ENCODE assay signal across 10 mouse cellular contexts in the genomic region with DNA sequence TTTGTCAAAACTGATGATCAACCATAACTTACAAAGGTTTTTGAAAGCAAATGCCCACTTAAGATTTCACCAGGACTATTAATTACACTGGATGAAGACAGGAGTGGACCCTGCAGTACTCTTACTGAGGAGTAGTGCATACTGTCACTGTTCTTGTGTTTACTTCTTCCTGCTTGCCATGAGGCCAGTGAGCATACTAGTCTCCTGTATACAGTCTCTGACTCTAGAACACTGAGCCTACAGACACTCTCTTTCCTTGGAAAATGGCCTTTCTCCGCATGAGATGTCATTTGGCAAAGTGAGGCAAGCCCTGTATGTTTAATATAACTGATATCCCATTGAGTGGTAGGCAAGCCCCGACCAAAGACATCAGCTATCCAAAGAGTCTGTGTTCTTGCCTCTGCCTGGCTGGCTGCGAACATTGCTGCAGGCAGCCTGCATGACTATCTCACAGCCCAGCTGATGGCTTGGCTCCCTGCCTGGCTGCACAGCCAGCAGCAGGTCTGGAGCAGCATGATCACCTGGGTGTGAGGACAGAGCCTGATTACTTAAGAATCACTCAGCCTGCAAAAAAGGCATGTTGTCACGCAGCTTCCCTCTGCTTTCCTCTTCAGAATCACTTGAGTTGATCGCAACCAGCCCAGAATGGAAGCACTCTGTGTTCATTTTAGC.
DNase-seq lines count a peak whose midpoint lies in the region; ATAC-seq and TF ChIP-seq lines count a peak whose summit lies in the region.
"Had no signal": no experiment of that assay in that cellular context is flagged by ENCODE, and none has a peak within 500 bp of the region (broad histone marks: within the 10 kb centered on the region; RNA-seq: fewer than 3 reads in every experiment).

No protein-coding gene starts in this region.

- H3K9me3 ChIP-seq in hindbrain, embryonic 13.5 days = peaks cover 4% of the 10 kb centered on the region; the same call in 1 of the 2 replicates
- no peaks in the 10 kb centered on the region for H3K9me3 ChIP-seq in hindbrain, embryonic 11.5 days (ENCODE audit: control insufficient read depth, low read length)
- H3K9me3 ChIP-seq in forebrain, embryonic 14.5 days (replicated peaks; ENCODE audit: control insufficient read depth, low read length) = no peaks in the 10 kb centered on the region
- H3K9me3 ChIP-seq: embryonic facial prominence, embryonic 13.5 days had no signal

- no peak overlapping the region for H3K4me3 ChIP-seq in hindbrain, embryonic 13.5 days
- no peak overlapping the region for H3K4me3 ChIP-seq in hindbrain, embryonic 11.5 days (ENCODE audit: low read depth, low read length)
- no peak overlapping the region for H3K4me3 ChIP-seq in forebrain, embryonic 14.5 days (ENCODE audit: low read depth, low read length)
- H3K4me3 ChIP-seq in lung, adult 2 months (replicated peaks; ENCODE audit: extremely low read depth, low read depth, low read length) = no peak overlapping the region
- H3K4me3 ChIP-seq: embryonic facial prominence, embryonic 13.5 days; layer of hippocampus, adult 2 months had no signal

- no peak overlapping the region for H3K27ac ChIP-seq in hindbrain, embryonic 13.5 days
- H3K27ac ChIP-seq in hindbrain, embryonic 11.5 days (ENCODE audit: low read depth, low read length) = no peak overlapping the region
- no peak overlapping the region for H3K27ac ChIP-seq in forebrain, embryonic 14.5 days (ENCODE audit: low read depth, low read length)
- H3K27ac ChIP-seq: embryonic facial prominence, embryonic 13.5 days; layer of hippocampus, adult 2 months had no signal

- intact Hi-C loops in left cerebral cortex, postnatal 25 days (cut with DNase I) = no loop called here

- CTCF ChIA-PET in Patski (lab: Charles Lee) = interaction anchor here (0.9 to 1.3 kb wide), 2 partner anchors 15 to 45 kb away, joined by 3 read pairs; no protein-coding TSS in a partner anchor

- no peak for DNase-seq in hindbrain, embryonic 11.5 days (ENCODE audit: low spot score)
- DNase-seq in Patski (ENCODE audit: low read depth, low spot score) = no peak
- DNase-seq in forebrain, embryonic 14.5 days (ENCODE audit: low spot score) = peak; percentile 60
- peak; percentile 23 to 31 for DNase-seq in left cerebral cortex, postnatal 25 days (ENCODE audit: low spot score in 2 of 2)
- no peak for DNase-seq in embryo, embryonic 10.5 days (ENCODE audit: low spot score)
- DNase-seq in lung, adult 2 months = no peak
- DNase-seq in gastrocnemius, postnatal 25 days = no peak

- no peaks in the 10 kb centered on the region for H3K27me3 ChIP-seq in hindbrain, embryonic 13.5 days
- H3K27me3 ChIP-seq in hindbrain, embryonic 11.5 days (ENCODE audit: control insufficient read depth, insufficient read depth, low read length) = no peaks in the 10 kb centered on the region
- H3K27me3 ChIP-seq in Patski = no peaks in the 10 kb centered on the region
- H3K27me3 ChIP-seq in forebrain, embryonic 14.5 days (replicated peaks; ENCODE audit: control insufficient read depth, insufficient read depth, low read length) = no peaks in the 10 kb centered on the region
- H3K27me3 ChIP-seq: embryonic facial prominence, embryonic 13.5 days had no signal

- POLR2A ChIA-PET in Patski (lab: Charles Lee) = no interaction called here

- WGBS in hindbrain, embryonic 13.5 days = 51% methylated on average over 5 of the region's 5 CpGs
- 63% methylated on average over 5 of the region's 5 CpGs for WGBS in hindbrain, embryonic 11.5 days
- 53% methylated on average over 5 of the region's 5 CpGs for WGBS in forebrain, embryonic 14.5 days
- WGBS in lung, adult 2 months = 46% methylated on average over 5 of the region's 5 CpGs

- H3K9ac ChIP-seq in hindbrain, embryonic 13.5 days = no peak overlapping the region
- H3K9ac ChIP-seq in hindbrain, embryonic 11.5 days (ENCODE audit: low read depth, low read length) = no peak overlapping the region
- no peak overlapping the region for H3K9ac ChIP-seq in forebrain, embryonic 14.5 days (ENCODE audit: low read length)
- H3K9ac ChIP-seq: embryonic facial prominence, embryonic 13.5 days had no signal

- no peak overlapping the region for H3K4me2 ChIP-seq in hindbrain, embryonic 13.5 days
- no peak overlapping the region for H3K4me2 ChIP-seq in hindbrain, embryonic 11.5 days (replicated peaks; ENCODE audit: low read depth, low read length)
- no peak overlapping the region for H3K4me2 ChIP-seq in forebrain, embryonic 14.5 days (ENCODE audit: low read length)
- H3K4me2 ChIP-seq: embryonic facial prominence, embryonic 13.5 days had no signal

- no peak for TF ChIP-seq CTCF in Patski (IDR thresholded peaks at IDR 0.05)
- TF ChIP-seq CTCF in lung, adult 2 months (IDR thresholded peaks at IDR 0.05; ENCODE audit: insufficient read depth, low read length) = no peak

- TF ChIP-seq POLR2A in lung, adult 2 months (IDR thresholded peaks at IDR 0.05; ENCODE audit: borderline replicate concordance, extremely low read depth, low read depth, low read length) = no peak

- peaks cover 8% of the 10 kb centered on the region; the same call in 1 of the 2 replicates for H3K4me1 ChIP-seq in hindbrain, embryonic 13.5 days (replicated peaks)
- H3K4me1 ChIP-seq in hindbrain, embryonic 11.5 days (replicated peaks; ENCODE audit: control insufficient read depth, insufficient read depth, low read length) = no peaks in the 10 kb centered on the region
- H3K4me1 ChIP-seq in forebrain, embryonic 14.5 days (ENCODE audit: control insufficient read depth, insufficient read depth, low read length) = peaks cover 3% of the 10 kb centered on the region; the same call in 1 of the 2 replicates
- H3K4me1 ChIP-seq in lung, adult 2 months (ENCODE audit: control insufficient read depth, insufficient read depth, low read length) = no peaks in the 10 kb centered on the region
- H3K4me1 ChIP-seq: embryonic facial prominence, embryonic 13.5 days had no signal

- no peaks in the 10 kb centered on the region for H3K36me3 ChIP-seq in hindbrain, embryonic 13.5 days
- no peaks in the 10 kb centered on the region for H3K36me3 ChIP-seq in hindbrain, embryonic 11.5 days (ENCODE audit: control insufficient read depth, insufficient read depth, low read length)
- no peaks in the 10 kb centered on the region for H3K36me3 ChIP-seq in forebrain, embryonic 14.5 days (ENCODE audit: control insufficient read depth, insufficient read depth, low read length)
- H3K36me3 ChIP-seq: embryonic facial prominence, embryonic 13.5 days had no signal

- in situ Hi-C loops in Patski (cut with MboI; ENCODE audit: low pct_unique_long_range_greater_than_20kb) = no loop called here

- ATAC-seq in hindbrain, embryonic 13.5 days (ENCODE audit: low FRiP score) = peak; percentile 75
- ATAC-seq in hindbrain, embryonic 11.5 days (ENCODE audit: low FRiP score) = no peak
- ATAC-seq in Patski = peak; percentile 54
- ATAC-seq in forebrain, embryonic 14.5 days = peak; percentile 79; the same call in 1 of the 2 replicates

Comparison
In these comparisons a context has a peak if more than half of its experiments do, and no peak if none do; other contexts are left out.
1. DNase-seq: peak in forebrain, embryonic 14.5 days (single experiment) and left cerebral cortex, postnatal 25 days (2 of 2); none in hindbrain, embryonic 11.5 days (single experiment), Patski (single experiment), embryo, embryonic 10.5 days (single experiment), lung, adult 2 months (single experiment) and gastrocnemius, postnatal 25 days (single experiment).